Mouse (Mus musculus) forebrain, embryonic 16.5 days (tissue): ENCODE results near the gene Eif2s3x. TPM values are rescaled to one million over a fixed set of nuclear protein-coding genes. Genes with fewer than 3 reads are reported as not detected.

Experiments
- polyA plus RNA-seq: library from polyadenylated mRNA; unstranded; fragments of >200 nt; fragmentation: Nextera tagmentation; extraction: Ambion mirVana; gene quantifications from 2 replicates; pipeline ENCODE4 v1.2.1, GENCODE M21; 2015

Eif2s3x gene
- polyA plus RNA-seq, 1 experiment from 2014 or later, result 106 TPM

Other genes with a start within 250 kb of the Eif2s3x start
- not detected in 2 replicates for gene AU015836, start 244.2 kb downstream of the Eif2s3x start, polyA plus RNA-seq
- 28.1 and 32.8 TPM in 2 replicates for gene Zfx, start 89.2 kb downstream of the Eif2s3x start, polyA plus RNA-seq
- gene Klhl15, start 21.7 kb upstream of the Eif2s3x start, polyA plus RNA-seq, result 10.0 TPM in 2 replicates
- gene Fam90a1b, start 153.9 kb upstream of the Eif2s3x start, polyA plus RNA-seq, result 0.09 and 0.11 TPM in 2 replicates
- 113 and 119 TPM in 2 replicates for gene Apoo, start 154.3 kb upstream of the Eif2s3x start, polyA plus RNA-seq